21 mouse cellular contexts compared by ENCODE assay signal in the genomic region with DNA sequence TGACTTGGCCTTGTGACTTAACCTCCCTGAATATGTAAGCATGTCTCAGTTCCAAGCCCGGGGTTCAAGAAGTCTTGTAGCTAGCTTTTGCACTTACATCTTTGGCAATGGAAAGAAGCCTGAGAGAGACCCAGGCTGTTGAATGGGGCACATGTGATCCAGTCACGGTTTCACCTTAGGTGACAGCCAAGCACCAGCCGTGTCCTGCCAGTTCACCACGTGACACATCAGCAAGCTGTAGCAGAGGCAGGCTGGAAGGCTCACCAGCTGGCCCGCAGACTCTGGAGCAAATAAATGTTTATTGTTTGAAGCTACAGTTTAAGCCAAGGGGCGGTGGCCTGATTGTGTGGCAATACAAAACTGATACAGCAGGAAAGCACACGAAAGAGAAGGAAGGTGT.
DNase-seq lines count a peak whose midpoint lies in the region; ATAC-seq and TF ChIP-seq lines count a peak whose summit lies in the region.
"Had no signal": no experiment of that assay in that cellular context is flagged by ENCODE, and none has a peak within 500 bp of the region (broad histone marks: within the 10 kb centered on the region; RNA-seq: fewer than 3 reads in every experiment).

No protein-coding gene starts in this region.

- DNase-seq in cerebellum, postnatal 10 days, result peak; percentile 50 to 54
- no peak for DNase-seq in cerebellum, postnatal 25 days
- peak; percentile 98 for DNase-seq in liver, adult 2 months (ENCODE audit: extremely low read depth, low read depth, low spot score)
- DNase-seq in adipocyte (ENCODE audit: low spot score), result peak; percentile 21
- DNase-seq in kidney, postnatal 36 days, result peak; percentile 77 to 79
- no peak for DNase-seq in retina, embryonic 14.5 days (ENCODE audit: low spot score)
- DNase-seq: adrenal gland, postnatal 10 days; cerebellum, adult 18-20 months; gastrocnemius, postnatal 14 days; lung, adult 18-20 months; right cerebral cortex, postnatal 14 days; thymus, postnatal 14 days had no signal

- H3K4me2 ChIP-seq in liver, embryonic 12.5 days, result no peak overlapping the region
- no peak overlapping the region for H3K4me2 ChIP-seq in forebrain, embryonic 16.5 days (ENCODE audit: low read length)
- H3K4me2 ChIP-seq: embryonic facial prominence, embryonic 13.5 days had no signal

- WGBS in liver, adult 2 months, result 30% methylated on average over 7 of the region's 7 CpGs
- WGBS in liver, embryonic 12.5 days (ENCODE audit: insufficient replicate concordance), result 72% methylated on average over 7 of the region's 7 CpGs
- WGBS in forebrain, embryonic 16.5 days, result 73% methylated on average over 7 of the region's 7 CpGs

- no peak for ATAC-seq in liver, embryonic 12.5 days
- no peak for ATAC-seq in forebrain, embryonic 16.5 days
- ATAC-seq: midbrain, embryonic 16.5 days had no signal

- H3K4me3 ChIP-seq in liver, adult 2 months (ENCODE audit: insufficient read depth, low read depth, low read length), result no peak overlapping the region
- H3K4me3 ChIP-seq in liver, embryonic 12.5 days, result no peak overlapping the region
- no peak overlapping the region for H3K4me3 ChIP-seq in forebrain, embryonic 16.5 days (replicated peaks; ENCODE audit: low read length)
- H3K4me3 ChIP-seq: embryonic facial prominence, embryonic 13.5 days; heart, adult 2 months; hindbrain, embryonic 10.5 days; layer of hippocampus, adult 2 months; left cerebral cortex, adult 2 months; megakaryocyte, embryonic 14.5 days had no signal

- H3K36me3 ChIP-seq in liver, adult 2 months (ENCODE audit: control insufficient read depth, insufficient read depth, low read length), result no peaks in the 10 kb centered on the region
- H3K36me3 ChIP-seq in liver, embryonic 12.5 days, result no peaks in the 10 kb centered on the region
- no peaks in the 10 kb centered on the region for H3K36me3 ChIP-seq in forebrain, embryonic 16.5 days (ENCODE audit: control insufficient read depth, insufficient read depth)
- H3K36me3 ChIP-seq: embryonic facial prominence, embryonic 13.5 days; hindbrain, embryonic 10.5 days had no signal

- no peak for TF ChIP-seq CTCF in liver, adult 2 months (IDR thresholded peaks at IDR 0.05; ENCODE audit: low read depth, low read length)

- H3K27ac ChIP-seq in liver, adult 2 months (replicated peaks; ENCODE audit: insufficient read depth, low read depth, low read length), result peak overlapping the region; percentile 87
- H3K27ac ChIP-seq in liver, embryonic 12.5 days, result no peak overlapping the region
- no peak overlapping the region for H3K27ac ChIP-seq in forebrain, embryonic 16.5 days (ENCODE audit: low read length)
- H3K27ac ChIP-seq: embryonic facial prominence, embryonic 13.5 days; heart, adult 2 months; hindbrain, embryonic 10.5 days; layer of hippocampus, adult 2 months; left cerebral cortex, adult 2 months had no signal

- no peaks in the 10 kb centered on the region; the same call in 1 of the 2 replicates for H3K79me2 ChIP-seq in liver, adult 2 months (ENCODE audit: control insufficient read depth, insufficient read depth, low read length)

- TF ChIP-seq POLR2A in liver, adult 2 months (IDR thresholded peaks at IDR 0.05; ENCODE audit: extremely low read depth, insufficient read depth, low read length), result 0 out of 2 replicates have a peak, but pooled peaks have one; percentile 18

- peaks cover 13% of the 10 kb centered on the region for H3K4me1 ChIP-seq in liver, adult 2 months (ENCODE audit: control insufficient read depth, insufficient read depth, low read length)
- peaks cover 9% of the 10 kb centered on the region; the same call in 1 of the 2 replicates for H3K4me1 ChIP-seq in liver, embryonic 12.5 days
- 0 out of 2 replicates have a peak, but pooled peaks cover 6% of the 10 kb centered on the region for H3K4me1 ChIP-seq in forebrain, embryonic 16.5 days (replicated peaks; ENCODE audit: control insufficient read depth, insufficient read depth, low read length)

- no peaks in the 10 kb centered on the region for H3K9me3 ChIP-seq in liver, embryonic 12.5 days (replicated peaks)
- no peaks in the 10 kb centered on the region for H3K9me3 ChIP-seq in forebrain, embryonic 16.5 days (ENCODE audit: control insufficient read depth, low read length)
- H3K9me3 ChIP-seq: embryonic facial prominence, embryonic 13.5 days; hindbrain, embryonic 10.5 days; megakaryocyte, embryonic 14.5 days had no signal

- H3K27me3 ChIP-seq in liver, adult 2 months (ENCODE audit: control insufficient read depth, insufficient read depth, low read length), result no peaks in the 10 kb centered on the region
- H3K27me3 ChIP-seq in liver, embryonic 12.5 days (replicated peaks), result peaks cover 38% of the 10 kb centered on the region
- no peaks in the 10 kb centered on the region for H3K27me3 ChIP-seq in forebrain, embryonic 16.5 days (replicated peaks; ENCODE audit: control insufficient read depth, insufficient read depth, low read length)

- peak overlapping the region; percentile 70 for H3K9ac ChIP-seq in liver, adult 2 months (ENCODE audit: low read depth, low read length)
- H3K9ac ChIP-seq in liver, embryonic 12.5 days, result no peak overlapping the region
- no peak overlapping the region for H3K9ac ChIP-seq in forebrain, embryonic 16.5 days (replicated peaks; ENCODE audit: low read depth, low read length)
- H3K9ac ChIP-seq: embryonic facial prominence, embryonic 13.5 days had no signal

Comparison
In these comparisons a context has a peak if more than half of its experiments do, and no peak if none do; other contexts are left out.
1. DNase-seq: peak in cerebellum, postnatal 10 days (2 of 2), liver, adult 2 months (single experiment), adipocyte (single experiment) and kidney, postnatal 36 days (2 of 2); none in cerebellum, postnatal 25 days (0 of 2) and retina, embryonic 14.5 days (single experiment).